Mouse (Mus musculus): ENCODE measurements around the gene Ssr2. TPM values are rescaled to one million over a fixed set of nuclear protein-coding genes. Genes with fewer than 3 reads are reported as not detected.
"Not testable (repeated sequence)": the region's sequence is repeated elsewhere in the genome, so short reads cannot be mapped to it uniquely, and the experiment has no call there.

Gene Ssr2
- polyA plus RNA-seq, 1 experiment = 84.8 TPM

DNA sequence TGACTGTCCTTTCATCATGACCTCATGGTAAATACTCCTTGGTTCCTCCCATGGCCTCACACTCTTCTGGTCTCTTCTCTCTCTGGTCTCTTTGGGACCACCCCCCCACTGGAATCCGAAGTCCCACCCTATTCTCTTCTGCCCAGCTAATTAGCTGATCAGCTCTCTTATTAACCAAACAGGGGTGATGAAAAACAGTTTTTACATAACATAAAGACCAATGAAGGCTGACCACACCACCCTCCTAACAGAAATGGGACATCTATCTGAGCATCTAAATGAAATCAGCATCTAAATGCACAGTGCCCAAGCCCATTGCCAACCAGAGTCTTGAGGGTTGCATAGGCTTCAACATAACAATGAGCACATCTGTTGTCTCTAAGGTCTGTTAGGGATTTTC is 3.8 kb upstream of the Ssr2 start:
- H3K27ac ChIP-seq (ENCODE audit: control insufficient read depth, insufficient read depth, low read depth, low read length, poor library complexity) = no peak overlapping the region
- TF ChIP-seq POLR2A (IDR thresholded peaks at IDR 0.05; ENCODE audit: borderline replicate concordance, control insufficient read depth, low read depth, low read length) (no peak), CTCF (IDR thresholded peaks at IDR 0.05; ENCODE audit: control insufficient read depth, insufficient read depth, low read length) (no peak)
- 75% methylated on average over 1 of the region's 1 CpGs for WGBS
- no peak overlapping the region for H3K4me3 ChIP-seq (replicated peaks; ENCODE audit: control insufficient read depth, low read depth, low read length)
- H3K4me1 ChIP-seq (ENCODE audit: control insufficient read depth, insufficient read depth, low read length) = peaks cover 2% of the 10 kb centered on the region

DNA sequence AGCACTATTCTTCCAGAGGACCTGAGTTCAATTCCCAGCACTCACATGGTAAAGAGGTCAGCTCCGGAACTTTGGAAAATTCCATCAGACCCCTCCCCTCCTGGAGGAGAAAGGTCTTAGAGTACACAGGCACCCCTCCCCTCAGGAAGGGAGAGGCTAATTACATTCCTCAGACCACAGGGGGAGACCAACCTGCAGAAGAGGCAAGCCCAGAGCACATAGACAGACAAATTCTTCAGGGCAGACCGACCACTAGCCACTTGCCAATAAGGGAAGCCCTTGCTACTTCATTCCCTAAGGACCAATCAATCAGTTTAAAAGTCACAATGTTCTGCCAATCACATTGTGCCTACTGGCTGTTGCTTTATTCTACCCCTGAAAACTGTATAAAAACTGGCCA is 2.8 kb upstream of the Ssr2 start:
- Histone ChIP-seq H3K4me3 (replicated peaks; ENCODE audit: control insufficient read depth, low read depth, low read length) (no peak overlapping the region), H3K27ac (ENCODE audit: control insufficient read depth, insufficient read depth, low read depth, low read length, poor library complexity) (no peak overlapping the region), H3K4me1 (ENCODE audit: control insufficient read depth, insufficient read depth, low read length) (peaks cover 2% of the 10 kb centered on the region)
- no peak for TF ChIP-seq POLR2A (IDR thresholded peaks at IDR 0.05; ENCODE audit: borderline replicate concordance, control insufficient read depth, low read depth, low read length)
- no peak for TF ChIP-seq CTCF (IDR thresholded peaks at IDR 0.05; ENCODE audit: control insufficient read depth, insufficient read depth, low read length)
- 88% methylated on average over 2 of the region's 2 CpGs for WGBS

- peaks cover under 1% of the 10 kb centered on the region; the same call in 1 of the 2 replicates for H3K4me1 ChIP-seq (ENCODE audit: control insufficient read depth, insufficient read depth, low read length)
- H3K27ac ChIP-seq (ENCODE audit: control insufficient read depth, insufficient read depth, low read depth, low read length, poor library complexity) = no peak overlapping the region
- H3K4me3 ChIP-seq (replicated peaks; ENCODE audit: control insufficient read depth, low read depth, low read length) = no peak overlapping the region
- TF ChIP-seq POLR2A (IDR thresholded peaks at IDR 0.05; ENCODE audit: borderline replicate concordance, control insufficient read depth, low read depth, low read length) = no peak
- TF ChIP-seq CTCF (IDR thresholded peaks at IDR 0.05; ENCODE audit: control insufficient read depth, insufficient read depth, low read length) = no peak
- 73% methylated on average over 2 of the region's 2 CpGs for WGBS
Measured at GRCm38 (mm10) chr3:88573810-88574209, 1.9 kb upstream of the Ssr2 start.

DNA sequence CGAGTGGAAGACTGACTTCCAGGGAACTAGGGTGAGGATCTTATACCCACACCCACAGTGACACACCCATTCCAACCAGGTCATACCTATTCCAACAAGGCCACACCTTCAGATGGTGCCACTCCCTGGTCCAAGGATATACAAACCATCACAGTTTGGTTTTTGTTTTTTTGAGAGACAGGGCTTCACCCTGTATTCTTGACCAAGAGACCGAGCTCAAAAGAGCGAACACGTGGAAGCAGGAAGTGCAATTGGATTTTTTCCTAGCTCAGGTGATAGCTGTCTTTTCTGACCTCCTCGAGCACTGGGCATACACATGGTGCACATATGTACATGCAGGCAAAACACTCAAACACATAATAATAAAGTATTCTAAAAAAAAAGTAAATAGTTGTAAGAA is 2.2 kb downstream of the Ssr2 start:
- H3K4me1 ChIP-seq (ENCODE audit: control insufficient read depth, insufficient read depth, low read length); H3K4me3 ChIP-seq (replicated peaks; ENCODE audit: control insufficient read depth, low read depth, low read length): not testable (repeated sequence)
- WGBS = 86% methylated on average over 5 of the region's 5 CpGs

GRCm38 (mm10) chr3:88578498-88579424 is 3.1 kb downstream of the Ssr2 start:
- H3K27ac ChIP-seq (ENCODE audit: control insufficient read depth, insufficient read depth, low read depth, low read length, poor library complexity) = no peak overlapping the region
- 45% methylated on average over 8 of the region's 8 CpGs for WGBS
- TF ChIP-seq CTCF (IDR thresholded peaks at IDR 0.05; ENCODE audit: control insufficient read depth, insufficient read depth, low read length) (no peak), POLR2A (IDR thresholded peaks at IDR 0.05; ENCODE audit: borderline replicate concordance, control insufficient read depth, low read depth, low read length) (no peak)
- H3K4me3 ChIP-seq (replicated peaks; ENCODE audit: control insufficient read depth, low read depth, low read length) = no peak overlapping the region
- peaks cover 1% of the 10 kb centered on the region; the same call in 1 of the 2 replicates for H3K4me1 ChIP-seq (ENCODE audit: control insufficient read depth, insufficient read depth, low read length)

More for the DNA sequence above, 2.2 kb downstream of the Ssr2 start:
- not testable (repeated sequence) for H3K27ac ChIP-seq (ENCODE audit: control insufficient read depth, insufficient read depth, low read depth, low read length, poor library complexity)

DNA sequence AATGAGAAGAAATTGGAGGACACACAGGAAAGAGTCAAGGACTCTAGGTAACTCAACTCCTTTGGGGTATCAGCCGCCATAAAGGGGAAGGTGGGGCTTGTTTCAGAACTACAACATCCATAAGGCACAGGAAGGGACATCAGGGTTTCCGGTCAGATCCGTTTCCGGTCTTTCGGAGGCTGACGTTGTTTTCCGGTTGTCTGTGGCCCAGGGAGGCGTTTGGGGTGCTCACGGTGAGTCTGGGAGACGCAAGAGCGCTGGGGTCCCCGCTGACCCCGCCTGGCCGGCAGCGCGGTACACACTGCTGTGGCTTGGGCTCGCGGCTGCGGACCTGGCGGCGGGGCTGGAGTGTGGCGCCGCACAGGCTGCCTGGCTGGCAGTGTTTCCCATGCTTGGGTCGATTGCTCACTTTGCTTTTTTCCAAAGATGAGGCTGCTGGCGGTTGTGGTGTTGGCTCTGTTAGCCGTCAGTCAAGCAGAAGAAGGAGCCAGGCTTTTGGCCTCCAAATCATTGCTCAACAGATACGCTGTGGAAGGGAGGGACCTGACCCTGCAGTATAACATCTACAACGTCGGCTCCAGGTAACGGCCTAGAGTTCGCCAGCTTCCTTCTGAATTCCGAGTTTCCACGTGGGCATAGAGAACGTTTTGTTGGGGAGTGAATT is 3.9 kb downstream of the Ssr2 start:
- WGBS = under 1% methylated on average over 34 of the region's 34 CpGs
- TF ChIP-seq CTCF (IDR thresholded peaks at IDR 0.05; ENCODE audit: control insufficient read depth, insufficient read depth, low read length) = no peak
- TF ChIP-seq POLR2A (IDR thresholded peaks at IDR 0.05; ENCODE audit: borderline replicate concordance, control insufficient read depth, low read depth, low read length) = peak; percentile 66; the same call in 1 of the 2 replicates
- Histone ChIP-seq H3K4me1 (ENCODE audit: control insufficient read depth, insufficient read depth, low read length) (peaks cover 1% of the 10 kb centered on the region; the same call in 1 of the 2 replicates), H3K4me3 (replicated peaks; ENCODE audit: control insufficient read depth, low read depth, low read length) (peak overlapping the region; percentile 92), H3K27ac (ENCODE audit: control insufficient read depth, insufficient read depth, low read depth, low read length, poor library complexity) (peak overlapping the region; percentile 61)

GRCm38 (mm10) chr3:88585769-88586168 is 10.1 kb downstream of the Ssr2 start:
- TF ChIP-seq POLR2A (IDR thresholded peaks at IDR 0.05; ENCODE audit: borderline replicate concordance, control insufficient read depth, low read depth, low read length) (no peak), CTCF (IDR thresholded peaks at IDR 0.05; ENCODE audit: control insufficient read depth, insufficient read depth, low read length) (no peak)
- Histone ChIP-seq H3K4me1 (ENCODE audit: control insufficient read depth, insufficient read depth, low read length) (no peaks in the 10 kb centered on the region), H3K27ac (ENCODE audit: control insufficient read depth, insufficient read depth, low read depth, low read length, poor library complexity) (no peak overlapping the region), H3K4me3 (replicated peaks; ENCODE audit: control insufficient read depth, low read depth, low read length) (no peak overlapping the region)
- 93% methylated on average over 6 of the region's 6 CpGs for WGBS

DNA sequence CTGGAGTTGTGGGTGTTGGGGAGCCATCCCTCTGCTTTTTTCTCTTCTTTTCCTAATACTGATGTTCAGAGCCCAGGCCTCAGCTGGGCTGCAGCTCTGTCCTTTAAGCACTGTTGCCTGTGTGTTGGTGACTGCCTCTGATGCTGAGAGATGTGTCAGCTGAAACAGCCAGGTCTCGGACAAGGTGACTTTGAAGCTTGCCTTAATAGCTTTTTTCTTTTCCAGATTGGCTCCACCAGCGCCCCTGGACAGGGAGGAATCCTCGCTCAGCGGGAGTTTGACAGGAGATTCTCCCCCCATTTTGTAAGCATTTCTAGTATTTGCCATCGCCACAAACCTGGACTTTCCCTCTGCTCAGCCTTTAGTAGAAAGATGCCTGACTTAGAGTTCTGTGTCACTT is 11.0 kb downstream of the Ssr2 start:
- H3K4me1 ChIP-seq (ENCODE audit: control insufficient read depth, insufficient read depth, low read length) = no peaks in the 10 kb centered on the region
- 91% methylated on average over 5 of the region's 5 CpGs for WGBS
- no peak overlapping the region for H3K4me3 ChIP-seq (replicated peaks; ENCODE audit: control insufficient read depth, low read depth, low read length)
- TF ChIP-seq POLR2A (IDR thresholded peaks at IDR 0.05; ENCODE audit: borderline replicate concordance, control insufficient read depth, low read depth, low read length) (no peak), CTCF (IDR thresholded peaks at IDR 0.05; ENCODE audit: control insufficient read depth, insufficient read depth, low read length) (no peak)
- H3K27ac ChIP-seq (ENCODE audit: control insufficient read depth, insufficient read depth, low read depth, low read length, poor library complexity) = no peak overlapping the region

All from bone marrow, adult 2 months (tissue).